Mouse (Mus musculus): Measurements from ENCODE around the gene Exoc1. TPM values are rescaled to one million over a fixed set of nuclear protein-coding genes. Genes with fewer than 3 reads are reported as not detected.

The Exoc1 gene
- polyA plus RNA-seq (2011; ENCODE audit: insufficient read length, low read depth, missing spikeins), result 38.3 and 43.2 TPM in 2 replicates

- H3K27ac ChIP-seq (ENCODE audit: insufficient read depth, low read length), result peak within 1 kb of the TSS; percentile 32
- TF ChIP-seq POLR2A (IDR thresholded peaks at IDR 0.05; ENCODE audit: low read depth, low read length) (no peak), CTCF (IDR thresholded peaks at IDR 0.05; ENCODE audit: borderline replicate concordance, insufficient read depth, low read length) (no peak)
- H3K4me1 ChIP-seq (ENCODE audit: control insufficient read depth, insufficient read depth, low read length), result peaks cover 2% of the 10 kb centered on the region
- H3K4me3 ChIP-seq (ENCODE audit: insufficient read depth, low read length), result peak within 1 kb of the TSS; percentile 79
These were observed at the start of gene Exoc1 for GRCm38 (mm10) chr5:76529040-76529703. Gene Exoc1, plus strand, starts transcription at chr5:76529311.

- H3K27ac ChIP-seq (ENCODE audit: insufficient read depth, low read length), result no peak within 1 kb of the TSS
- H3K4me3 ChIP-seq (ENCODE audit: insufficient read depth, low read length), result no peak within 1 kb of the TSS
- no peaks in the 10 kb centered on the region for H3K4me1 ChIP-seq (ENCODE audit: control insufficient read depth, insufficient read depth, low read length)
- TF ChIP-seq POLR2A (IDR thresholded peaks at IDR 0.05; ENCODE audit: low read depth, low read length) (no peak), CTCF (IDR thresholded peaks at IDR 0.05; ENCODE audit: borderline replicate concordance, insufficient read depth, low read length) (no peak)
These were observed 45.3 kb upstream of the Exoc1 start, which contains the start of gene Gm7271 for GRCm38 (mm10) chr5:76483811-76484210. Gene Gm7271, plus strand, starts transcription at chr5:76484040.

DNA sequence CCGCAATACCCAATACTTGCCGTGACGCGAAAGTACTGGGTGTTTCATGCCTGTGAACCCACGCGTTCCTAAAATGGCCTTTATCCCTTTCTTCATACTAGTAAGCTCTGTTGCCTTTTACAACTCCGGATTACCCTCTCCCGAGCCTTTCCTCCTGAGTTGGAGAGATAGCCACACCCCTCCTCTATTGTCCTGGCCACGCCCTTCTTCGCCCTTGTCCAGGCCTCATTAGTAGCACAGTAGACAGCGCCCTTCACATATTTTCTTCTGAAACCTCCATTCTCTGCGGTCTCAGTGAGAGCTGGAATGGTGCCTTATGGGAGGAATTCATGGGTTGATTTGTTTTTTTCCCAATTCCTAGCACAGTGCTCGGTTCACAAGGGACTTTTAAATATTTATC, 34.0 kb upstream of the Exoc1 start:
- no peak overlapping the region for H3K4me3 ChIP-seq (ENCODE audit: insufficient read depth, low read length)
- TF ChIP-seq POLR2A (IDR thresholded peaks at IDR 0.05; ENCODE audit: low read depth, low read length) (no peak), CTCF (IDR thresholded peaks at IDR 0.05; ENCODE audit: borderline replicate concordance, insufficient read depth, low read length) (no peak)

GRCm38 (mm10) chr5:76522446-76522845, 6.7 kb upstream of the Exoc1 start:
- Histone ChIP-seq H3K27ac (ENCODE audit: insufficient read depth, low read length) (no peak overlapping the region), H3K4me3 (ENCODE audit: insufficient read depth, low read length) (no peak overlapping the region), H3K4me1 (ENCODE audit: control insufficient read depth, insufficient read depth, low read length) (no peaks in the 10 kb centered on the region)
- no peak for TF ChIP-seq POLR2A (IDR thresholded peaks at IDR 0.05; ENCODE audit: low read depth, low read length)
- TF ChIP-seq CTCF (IDR thresholded peaks at IDR 0.05; ENCODE audit: borderline replicate concordance, insufficient read depth, low read length), result no peak

More for the DNA sequence above, 34.0 kb upstream of the Exoc1 start:
- Histone ChIP-seq H3K27ac (ENCODE audit: insufficient read depth, low read length) (no peak overlapping the region), H3K4me1 (ENCODE audit: control insufficient read depth, insufficient read depth, low read length) (no peaks in the 10 kb centered on the region)

- TF ChIP-seq CTCF (IDR thresholded peaks at IDR 0.05; ENCODE audit: borderline replicate concordance, insufficient read depth, low read length), result no peak
- TF ChIP-seq POLR2A (IDR thresholded peaks at IDR 0.05; ENCODE audit: low read depth, low read length), result no peak
- H3K4me1 ChIP-seq (ENCODE audit: control insufficient read depth, insufficient read depth, low read length), result no peaks in the 10 kb centered on the region
- no peak overlapping the region for H3K4me3 ChIP-seq (ENCODE audit: insufficient read depth, low read length)
- no peak overlapping the region for H3K27ac ChIP-seq (ENCODE audit: insufficient read depth, low read length)
These were observed 4.5 kb upstream of the Exoc1 start for GRCm38 (mm10) chr5:76524623-76525022.

DNA sequence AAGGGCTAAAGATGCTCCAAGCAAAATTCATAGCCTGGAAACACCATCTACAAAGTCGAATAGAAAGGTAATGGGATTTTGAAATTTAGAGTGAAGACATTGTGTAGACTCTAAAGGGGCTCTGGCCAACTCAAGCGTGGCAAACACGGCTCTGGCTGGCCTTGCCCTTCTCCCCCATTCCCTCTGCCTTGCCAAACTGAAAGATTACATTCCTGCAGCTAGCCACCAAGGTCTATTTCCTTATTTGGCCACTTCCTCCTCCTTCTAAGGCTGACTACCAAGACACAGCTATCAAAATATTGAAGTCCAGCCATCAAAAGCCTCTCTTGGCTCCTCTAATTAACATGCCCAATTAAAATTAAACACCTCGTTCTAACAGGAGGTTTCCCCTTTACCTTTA, 4.0 kb upstream of the Exoc1 start:
- Histone ChIP-seq H3K4me1 (ENCODE audit: control insufficient read depth, insufficient read depth, low read length) (no peaks in the 10 kb centered on the region), H3K27ac (ENCODE audit: insufficient read depth, low read length) (no peak overlapping the region), H3K4me3 (ENCODE audit: insufficient read depth, low read length) (no peak overlapping the region)
- TF ChIP-seq POLR2A (IDR thresholded peaks at IDR 0.05; ENCODE audit: low read depth, low read length), result no peak
- no peak for TF ChIP-seq CTCF (IDR thresholded peaks at IDR 0.05; ENCODE audit: borderline replicate concordance, insufficient read depth, low read length)

DNA sequence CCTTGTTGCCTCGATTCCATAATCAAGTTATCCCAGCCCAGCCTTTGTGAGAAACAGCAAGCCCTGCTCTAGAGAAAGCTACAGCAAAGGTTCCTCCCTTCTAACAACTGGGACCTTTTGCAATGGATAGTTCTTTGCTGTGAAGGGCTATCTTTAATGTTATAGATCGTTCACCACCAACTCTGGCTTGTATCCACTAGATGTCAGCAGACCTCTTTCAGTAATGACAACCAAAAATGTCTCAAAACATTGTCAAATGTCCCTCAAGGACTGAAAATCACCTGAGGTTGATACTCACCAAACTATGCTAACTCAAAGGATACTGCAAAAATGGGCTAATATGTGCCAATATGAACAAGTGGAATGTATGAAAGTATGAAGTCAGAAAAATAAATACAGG, 3.3 kb upstream of the Exoc1 start:
- Histone ChIP-seq H3K4me1 (ENCODE audit: control insufficient read depth, insufficient read depth, low read length) (no peaks in the 10 kb centered on the region), H3K27ac (ENCODE audit: insufficient read depth, low read length) (no peak overlapping the region), H3K4me3 (ENCODE audit: insufficient read depth, low read length) (no peak overlapping the region)
- TF ChIP-seq POLR2A (IDR thresholded peaks at IDR 0.05; ENCODE audit: low read depth, low read length), result no peak
- no peak for TF ChIP-seq CTCF (IDR thresholded peaks at IDR 0.05; ENCODE audit: borderline replicate concordance, insufficient read depth, low read length)

- Histone ChIP-seq H3K4me3 (ENCODE audit: insufficient read depth, low read length) (peak overlapping the region; percentile 79), H3K27ac (ENCODE audit: insufficient read depth, low read length) (peak overlapping the region; percentile 32)
- TF ChIP-seq CTCF (IDR thresholded peaks at IDR 0.05; ENCODE audit: borderline replicate concordance, insufficient read depth, low read length), result no peak
- TF ChIP-seq POLR2A (IDR thresholded peaks at IDR 0.05; ENCODE audit: low read depth, low read length), result no peak
These were observed 574 bp downstream of the Exoc1 start for GRCm38 (mm10) chr5:76529704-76530066.

DNA sequence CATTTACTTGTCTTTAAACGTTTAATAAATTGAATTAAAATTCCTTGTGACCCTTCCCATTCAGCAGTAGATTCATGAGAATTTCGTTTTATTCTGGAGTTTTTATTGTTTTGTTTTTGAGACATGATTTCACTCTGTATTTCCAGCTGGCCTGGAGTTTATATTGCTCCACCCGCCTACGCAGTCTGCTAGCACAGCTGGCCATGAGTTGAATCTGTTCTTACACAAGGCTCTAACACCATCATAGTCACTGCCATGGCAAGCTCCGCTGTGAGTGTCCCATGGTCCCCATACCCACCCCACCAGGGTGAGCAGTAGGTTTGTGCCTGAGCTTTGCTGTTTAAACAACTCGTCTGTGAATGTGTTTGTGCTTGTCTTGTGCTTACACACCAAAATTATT, 4.1 kb downstream of the Exoc1 start:
- Histone ChIP-seq H3K27ac (ENCODE audit: insufficient read depth, low read length) (no peak overlapping the region), H3K4me3 (ENCODE audit: insufficient read depth, low read length) (no peak overlapping the region), H3K4me1 (ENCODE audit: control insufficient read depth, insufficient read depth, low read length) (peaks cover 2% of the 10 kb centered on the region)
- TF ChIP-seq CTCF (IDR thresholded peaks at IDR 0.05; ENCODE audit: borderline replicate concordance, insufficient read depth, low read length), result no peak
- no peak for TF ChIP-seq POLR2A (IDR thresholded peaks at IDR 0.05; ENCODE audit: low read depth, low read length)

More at GRCm38 (mm10) chr5:76529704-76530066, 574 bp downstream of the Exoc1 start:
- peaks cover 2% of the 10 kb centered on the region for H3K4me1 ChIP-seq (ENCODE audit: control insufficient read depth, insufficient read depth, low read length)

- Histone ChIP-seq H3K27ac (ENCODE audit: insufficient read depth, low read length) (no peak overlapping the region), H3K4me3 (ENCODE audit: insufficient read depth, low read length) (no peak overlapping the region), H3K4me1 (ENCODE audit: control insufficient read depth, insufficient read depth, low read length) (peaks cover 6% of the 10 kb centered on the region)
- TF ChIP-seq POLR2A (IDR thresholded peaks at IDR 0.05; ENCODE audit: low read depth, low read length), result no peak
- TF ChIP-seq CTCF (IDR thresholded peaks at IDR 0.05; ENCODE audit: borderline replicate concordance, insufficient read depth, low read length), result no peak
These were observed 7.1 kb downstream of the Exoc1 start for GRCm38 (mm10) chr5:76536231-76536630.

Data from embryonic fibroblast, embryonic 13.5 days (primary cell).